Mouse (Mus musculus) liver, embryonic 13.5 days (tissue): ENCODE measurements around the gene Zfp961. TPM values are rescaled to one million over a fixed set of nuclear protein-coding genes. Genes with fewer than 3 reads are reported as not detected.
"Not testable (repeated sequence)": the region's sequence is repeated elsewhere in the genome, so short reads cannot be mapped to it uniquely, and the experiment has no call there.

Source experiments
- ATAC-seq: fragments of 200-750 bp; cut with Nextera tagmentation; 2 replicates; pipeline ENCODE4 v1.8.0; 2017; ENCODE audit warnings: low read depth, mild to moderate bottlenecking, moderate number of reproducible peaks, moderate library complexity
- DNase-seq: peaks from one replicate; pipeline ENCODE4 v3.0.0; 2022
- H3K27ac ChIP-seq: fragments of 300-500 bp; sonication (generic); 2 replicates; pipeline ENCODE4 v1.5.1; 2015; ENCODE audit warnings: moderate library complexity, mild to moderate bottlenecking, inconsistent platforms
- H3K27me3 ChIP-seq: fragments of 300-500 bp; sonication (generic); 2 replicates; pipeline ENCODE4 v1.6.1; 2015; ENCODE audit warnings: mild to moderate bottlenecking, inconsistent platforms
- H3K36me3 ChIP-seq: fragments of 300-500 bp; sonication (generic); 2 replicates; pipeline ENCODE4 v1.6.1; 2015; ENCODE audit warnings: mild to moderate bottlenecking, inconsistent platforms
- H3K4me1 ChIP-seq: fragments of 300-500 bp; sonication (generic); replicated peaks from 2 replicates; pipeline ENCODE4 v1.6.1; 2015; ENCODE audit warnings: inconsistent platforms
- H3K4me2 ChIP-seq: fragments of 300-500 bp; sonication (generic); 2 replicates; pipeline ENCODE4 v1.6.1; 2015; ENCODE audit warnings: inconsistent platforms, mild to moderate bottlenecking, moderate library complexity
- H3K4me3 ChIP-seq: fragments of 300-500 bp; sonication (generic); replicated peaks from 2 replicates; pipeline ENCODE4 v1.5.1; 2015; ENCODE audit warnings: mild to moderate bottlenecking, inconsistent platforms
- H3K9ac ChIP-seq: fragments of 300-500 bp; sonication (generic); 2 replicates; pipeline ENCODE4 v1.6.1; 2015; ENCODE audit warnings: mild to moderate bottlenecking, inconsistent platforms
- H3K9me3 ChIP-seq: fragments of 300-500 bp; sonication (generic); replicated peaks from 2 replicates; pipeline ENCODE4 v1.6.1; 2016; ENCODE audit warnings: inconsistent platforms
- whole genome bisulfite sequencing: fragments of 180-500 bp; shearing (Covaris S2); methylation state at CpG from one replicate; pipeline ENCODE4 v1.1.7; 2015; ENCODE audit not compliant: insufficient replicate concordance; 5-methylcytosine and 5-hydroxymethylcytosine counted together
- polyA plus RNA-seq: library from polyadenylated mRNA; unstranded; fragments of >200 nt; fragmentation: Nextera tagmentation; extraction: Ambion mirVana; gene quantifications from 2 replicates; pipeline ENCODE4 v1.2.1, GENCODE M21; 2015

Gene Zfp961
- polyA plus RNA-seq, 1 experiment from 2014 or later: 9.0 TPM

GRCm38 (mm10) chr8:71988867-71989599 lies 38.2 kb downstream of the Zfp961 start:
- H3K27me3 ChIP-seq: 0 out of 2 replicates have a peak, but pooled peaks cover 2% of the 10 kb centered on the region
- WGBS: 56% methylated on average over 13 of the region's 13 CpGs
- peak overlapping the region; percentile 56 for H3K4me2 ChIP-seq
- H3K9me3 ChIP-seq: no peaks in the 10 kb centered on the region
- no peaks in the 10 kb centered on the region for H3K36me3 ChIP-seq
- H3K4me1 ChIP-seq: no peaks in the 10 kb centered on the region
- ATAC-seq: no peak
- peak overlapping the region; percentile 37 for H3K4me3 ChIP-seq
- no peak overlapping the region for H3K9ac ChIP-seq
- no peak for DNase-seq
- H3K27ac ChIP-seq: no peak overlapping the region

GRCm38 (mm10) chr8:71999434-71999833 lies 48.6 kb downstream of the Zfp961 start:
- no peak overlapping the region for H3K27ac ChIP-seq
- H3K9ac ChIP-seq: no peak overlapping the region
- ATAC-seq (no peak), DNase-seq (no peak)
- H3K27me3 ChIP-seq: no peaks in the 10 kb centered on the region
- H3K4me1 ChIP-seq: no peaks in the 10 kb centered on the region
- no peak overlapping the region for H3K4me3 ChIP-seq
- H3K4me2 ChIP-seq: no peak overlapping the region
- no peaks in the 10 kb centered on the region for H3K36me3 ChIP-seq
- WGBS: 22% methylated on average over 1 of the region's 1 CpGs
- H3K9me3 ChIP-seq: no peaks in the 10 kb centered on the region

- H3K4me2 ChIP-seq: no peak overlapping the region
- no peak for ATAC-seq
- 44% methylated on average over 3 of the region's 3 CpGs for WGBS
- no peak overlapping the region for H3K27ac ChIP-seq
- H3K27me3 ChIP-seq: no peaks in the 10 kb centered on the region
- H3K4me3 ChIP-seq: no peak overlapping the region
- H3K4me1 ChIP-seq: no peaks in the 10 kb centered on the region
- no peak overlapping the region for H3K9ac ChIP-seq
- H3K9me3 ChIP-seq: no peaks in the 10 kb centered on the region
- no peaks in the 10 kb centered on the region for H3K36me3 ChIP-seq
- no peak for DNase-seq
These were observed 49.4 kb downstream of the Zfp961 start for GRCm38 (mm10) chr8:72000223-72000622.

- H3K36me3 ChIP-seq: no peaks in the 10 kb centered on the region
- H3K4me1 ChIP-seq: no peaks in the 10 kb centered on the region
- H3K27ac ChIP-seq: no peak overlapping the region
- no peak overlapping the region for H3K4me2 ChIP-seq
- DNase-seq: no peak
- no peak overlapping the region for H3K9ac ChIP-seq
- ATAC-seq: no peak
- H3K9me3 ChIP-seq: no peaks in the 10 kb centered on the region
- no peaks in the 10 kb centered on the region for H3K27me3 ChIP-seq
- no peak overlapping the region for H3K4me3 ChIP-seq
These were observed 52.1 kb downstream of the Zfp961 start for GRCm38 (mm10) chr8:72002942-72003341.

- no peaks in the 10 kb centered on the region for H3K27me3 ChIP-seq
- H3K9me3 ChIP-seq: no peaks in the 10 kb centered on the region
- DNase-seq (no peak), ATAC-seq (no peak)
- H3K4me1 ChIP-seq: no peaks in the 10 kb centered on the region
- WGBS: 56% methylated on average over 3 of the region's 3 CpGs
- no peak overlapping the region for H3K9ac ChIP-seq
- no peak overlapping the region for H3K27ac ChIP-seq
- no peaks in the 10 kb centered on the region for H3K36me3 ChIP-seq
- H3K4me3 ChIP-seq: no peak overlapping the region
- no peak overlapping the region for H3K4me2 ChIP-seq
These were observed 55.1 kb downstream of the Zfp961 start for GRCm38 (mm10) chr8:72005912-72006311.

GRCm38 (mm10) chr8:72006763-72007162 lies 55.9 kb downstream of the Zfp961 start:
- H3K27ac ChIP-seq: no peak overlapping the region
- no peaks in the 10 kb centered on the region for H3K27me3 ChIP-seq
- DNase-seq (no peak), ATAC-seq (no peak)
- no peaks in the 10 kb centered on the region for H3K9me3 ChIP-seq
- H3K9ac ChIP-seq: no peak overlapping the region
- H3K4me1 ChIP-seq: no peaks in the 10 kb centered on the region
- H3K36me3 ChIP-seq: no peaks in the 10 kb centered on the region
- WGBS: 60% methylated on average over 1 of the region's 1 CpGs
- H3K4me3 ChIP-seq: no peak overlapping the region
- H3K4me2 ChIP-seq: no peak overlapping the region

GRCm38 (mm10) chr8:72008134-72008641 lies 57.4 kb downstream of the Zfp961 start:
- WGBS: 23% methylated on average over 3 of the region's 3 CpGs
- Histone ChIP-seq H3K4me1 (no peaks in the 10 kb centered on the region), H3K27ac (no peak overlapping the region), H3K9ac (no peak overlapping the region), H3K36me3 (no peaks in the 10 kb centered on the region), H3K4me2 (no peak overlapping the region), H3K4me3 (no peak overlapping the region), H3K9me3 (no peaks in the 10 kb centered on the region), H3K27me3 (no peaks in the 10 kb centered on the region)
- no peak for ATAC-seq
- DNase-seq: no peak

GRCm38 (mm10) chr8:72009473-72009872 lies 58.6 kb downstream of the Zfp961 start, which contains the start of gene Cyp4f18:
Cyp4f18 (minus strand) TSS chr8:72009626.
- no peak within 1 kb of the TSS for H3K27ac ChIP-seq
- H3K4me2 ChIP-seq: no peak within 1 kb of the TSS
- H3K9me3 ChIP-seq: no peaks in the 10 kb centered on the region
- no peak within 1 kb of the TSS for H3K9ac ChIP-seq
- H3K4me3 ChIP-seq: no peak within 1 kb of the TSS
- WGBS: 45% methylated on average over 3 of the region's 3 CpGs
- no peaks in the 10 kb centered on the region for H3K4me1 ChIP-seq
- DNase-seq: no peak
- no peaks in the 10 kb centered on the region for H3K27me3 ChIP-seq
- H3K36me3 ChIP-seq: no peaks in the 10 kb centered on the region
- ATAC-seq: 0 out of 2 replicates have a peak, but pooled peaks have one; percentile 34

- DNase-seq, H3K27ac ChIP-seq, H3K4me3 ChIP-seq, H3K27me3 ChIP-seq, H3K9me3 ChIP-seq, H3K4me1 ChIP-seq, H3K9ac ChIP-seq, ATAC-seq, H3K36me3 ChIP-seq, H3K4me2 ChIP-seq: not testable (repeated sequence)
- WGBS: 48% methylated on average over 6 of the region's 6 CpGs
These were observed 62.8 kb downstream of the Zfp961 start for GRCm38 (mm10) chr8:72013506-72014228.

- H3K36me3 ChIP-seq, H3K9me3 ChIP-seq, H3K4me3 ChIP-seq, H3K27ac ChIP-seq, DNase-seq, H3K4me1 ChIP-seq, H3K4me2 ChIP-seq, H3K9ac ChIP-seq, H3K27me3 ChIP-seq, ATAC-seq: not testable (repeated sequence)
- WGBS: 17% methylated on average over 2 of the region's 2 CpGs
These were observed 66.5 kb downstream of the Zfp961 start for GRCm38 (mm10) chr8:72017339-72017738.

GRCm38 (mm10) chr8:72018141-72018540 lies 67.3 kb downstream of the Zfp961 start:
- no peak for DNase-seq

More at GRCm38 (mm10) chr8:72018141-72018540, 67.3 kb downstream of the Zfp961 start:
- H3K9me3 ChIP-seq: no peaks in the 10 kb centered on the region
- H3K36me3 ChIP-seq: no peaks in the 10 kb centered on the region
- H3K4me2 ChIP-seq: no peak overlapping the region
- no peak for ATAC-seq
- H3K4me1 ChIP-seq: no peaks in the 10 kb centered on the region
- no peak overlapping the region for H3K27ac ChIP-seq
- H3K27me3 ChIP-seq: no peaks in the 10 kb centered on the region
- WGBS: 57% methylated on average over 2 of the region's 2 CpGs
- no peak overlapping the region for H3K9ac ChIP-seq
- H3K4me3 ChIP-seq: no peak overlapping the region
